Mouse (Mus musculus): ENCODE data around the gene Inka1. TPM values are rescaled to one million over a fixed set of nuclear protein-coding genes. Genes with fewer than 3 reads are reported as not detected.
"Not testable (repeated sequence)": the region's sequence is repeated elsewhere in the genome, so short reads cannot be mapped to it uniquely, and the experiment has no call there.

Inka1 gene
- total RNA-seq (2021) = 10 to 100 TPM; 11.1 to 12.7 TPM
- long read RNA-seq, experiment 1, transcript Inka1-201 (2 exons, 1,025 nt) = major isoform, 15 of 15 reads
- long read RNA-seq, experiment 1, partial matches to known transcripts = 0 of 15 reads
- long read RNA-seq, experiment 1, other reads (novel, unspliced or antisense) = 0 of 15 reads
- long read RNA-seq, experiment 2, transcript Inka1-201 (2 exons, 1,025 nt) = major isoform, 12 of 13 reads
- long read RNA-seq, experiment 2, partial matches to known transcripts = 0 of 13 reads
- long read RNA-seq, experiment 2, other reads (novel, unspliced or antisense) = 0 of 13 reads

DNA sequence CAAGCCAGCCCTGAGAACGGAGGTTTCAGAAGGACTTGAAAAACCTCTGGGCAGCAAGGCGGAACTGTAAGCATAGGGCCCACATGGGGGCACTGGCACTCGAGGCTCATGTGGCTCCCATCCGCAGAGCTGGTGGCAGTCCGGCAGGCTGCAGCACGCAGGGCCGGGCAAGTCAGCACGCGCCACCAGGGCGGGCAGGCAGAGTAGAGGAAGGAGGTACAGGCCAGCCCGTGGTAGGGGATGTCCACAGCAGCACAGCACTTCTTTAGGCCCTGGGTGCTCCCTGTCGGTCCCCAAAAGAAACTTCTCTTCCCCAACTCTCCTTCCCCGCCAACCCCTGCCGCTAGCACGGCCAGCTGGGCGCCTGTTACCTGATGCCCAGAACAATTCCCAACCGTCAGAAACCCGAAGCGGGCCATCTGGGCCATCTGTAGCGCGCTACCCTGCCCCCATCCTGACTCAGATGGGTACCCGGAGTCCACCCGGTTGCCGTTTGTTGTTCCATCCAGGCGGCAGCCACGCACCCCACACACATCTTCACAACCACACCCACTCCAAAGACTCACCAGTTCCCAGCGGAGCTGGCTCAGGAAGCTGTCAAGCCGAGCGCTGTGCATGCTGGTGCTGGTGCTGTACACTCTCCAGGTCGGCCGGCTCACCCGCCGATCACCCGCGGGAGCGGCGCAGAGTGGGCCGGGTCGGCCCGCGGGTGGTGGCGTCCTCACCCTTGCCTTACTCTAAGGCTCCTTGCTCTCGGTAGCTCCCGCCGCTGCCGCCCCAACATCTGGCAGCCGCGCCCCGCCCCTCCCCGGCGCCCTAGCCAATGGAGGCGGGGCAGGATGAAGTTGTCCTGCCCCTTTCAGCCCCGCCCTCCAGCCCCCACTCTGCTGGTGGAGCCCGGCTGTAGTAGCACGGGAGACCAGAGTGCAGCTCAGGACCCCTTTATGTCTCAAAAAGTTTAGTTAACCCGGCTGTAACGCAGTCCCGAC, at the start of gene Inka1:
TSS of gene Inka1 (minus strand) at position 749 of the 989 bp plus-strand sequence.
- peak; percentile 94 to 96 for DNase-seq
- intact Hi-C loops (cut with DNase I) = loop anchor here (1.0 kb wide), 1 partner anchor 22 kb away; no protein-coding TSS in a partner anchor

DNA sequence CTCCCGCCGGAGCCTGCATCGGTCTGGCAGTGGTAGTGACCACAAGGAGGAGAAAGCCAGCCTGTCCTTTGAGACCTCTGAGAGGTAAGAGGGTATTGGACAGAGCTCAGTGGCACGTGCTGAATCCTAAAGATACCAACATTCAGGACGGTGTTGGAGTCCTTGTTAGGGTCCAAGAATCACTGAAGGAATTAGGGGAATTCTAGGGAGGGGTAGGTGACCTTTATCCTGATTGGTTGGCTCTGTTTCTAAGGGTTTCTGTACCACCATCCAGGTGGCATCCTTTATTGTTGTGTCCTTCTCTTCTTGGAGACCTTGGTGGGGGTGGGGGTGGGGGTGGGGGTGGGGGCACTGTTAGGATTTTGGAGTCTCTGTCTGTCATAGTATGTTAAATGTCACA, 46.4 kb upstream of the Inka1 start:
- intact Hi-C loops (cut with DNase I) = no loop called here
- no peak for DNase-seq

DNA sequence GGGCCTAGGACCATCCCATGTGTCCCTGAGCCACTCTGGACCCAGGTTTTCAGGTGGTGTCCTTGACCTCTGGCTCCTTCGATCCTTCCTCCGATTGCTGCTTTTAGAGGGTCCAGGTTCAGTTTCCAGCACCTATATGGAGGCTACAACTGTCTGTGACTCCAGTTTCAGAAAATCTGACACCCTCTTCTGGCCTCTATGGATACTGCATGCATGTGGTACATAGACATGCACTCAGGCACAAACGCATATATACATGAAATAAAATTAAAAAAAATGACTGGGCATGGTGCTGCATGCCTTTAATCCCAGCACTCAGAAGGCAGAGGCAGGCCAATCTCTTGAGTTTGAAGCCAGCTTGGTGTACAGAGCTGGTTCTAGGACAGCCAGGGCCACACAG, 42.2 kb upstream of the Inka1 start:
- DNase-seq = no peak
- intact Hi-C loops (cut with DNase I) = no loop called here

DNA sequence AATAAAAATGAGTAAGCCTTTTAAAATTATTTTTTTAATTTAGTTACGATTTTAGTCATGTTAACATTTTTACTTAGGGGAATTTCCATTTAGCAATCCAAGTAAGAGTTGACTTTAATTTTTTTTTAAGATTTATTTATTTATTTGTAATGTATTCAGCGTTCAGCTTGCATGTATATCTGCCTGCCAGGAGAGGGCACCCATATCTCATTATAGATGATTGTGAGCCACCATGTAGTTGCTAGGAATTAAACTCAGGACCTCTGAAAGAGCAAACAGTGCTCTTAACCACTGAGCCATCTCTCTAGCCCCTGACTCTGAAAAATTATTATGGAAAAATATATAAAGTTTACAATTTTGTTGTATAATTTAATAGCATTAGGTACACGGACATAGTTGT, 40.9 kb upstream of the Inka1 start:
- no peak for DNase-seq
- intact Hi-C loops (cut with DNase I) = no loop called here

DNA sequence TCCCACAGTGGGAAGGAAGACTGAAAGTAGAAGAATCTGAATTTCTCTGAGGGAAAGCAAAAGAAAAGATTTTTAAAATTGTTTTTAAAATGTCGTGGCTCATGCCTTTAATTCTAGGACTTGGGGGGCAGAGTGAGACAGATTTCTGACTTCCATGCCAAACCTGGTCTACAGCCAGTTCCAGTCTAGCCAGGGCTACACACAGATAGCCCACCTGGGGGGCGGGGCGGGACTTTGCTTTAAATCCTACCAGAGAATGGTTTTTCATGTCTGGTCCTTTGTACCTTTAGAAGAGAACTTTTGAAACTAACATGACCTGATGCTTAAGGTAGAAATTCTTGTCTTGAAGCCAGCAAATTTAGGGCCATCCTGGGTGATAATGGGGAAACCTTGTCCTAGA, 37.5 kb upstream of the Inka1 start:
- intact Hi-C loops (cut with DNase I) = no loop called here
- DNase-seq = no peak

DNA sequence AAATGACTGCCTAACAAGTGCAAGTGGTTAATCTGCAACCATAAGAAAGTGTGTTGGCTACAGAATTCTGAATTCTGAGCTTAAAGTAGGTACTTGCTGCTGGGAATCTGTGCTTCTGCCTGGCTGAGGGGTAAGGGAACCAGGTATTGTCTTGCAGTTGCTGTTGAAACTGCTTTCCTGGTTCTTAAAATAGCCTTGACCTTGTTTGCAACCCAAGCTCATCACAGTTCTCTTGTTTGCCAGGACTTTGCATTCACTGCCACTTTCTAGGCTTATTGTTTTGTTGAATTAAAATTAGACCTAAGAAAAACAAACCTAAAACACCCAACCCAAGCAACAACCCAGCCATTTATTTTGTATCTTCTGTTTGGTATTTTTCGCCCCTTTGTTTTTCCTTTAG, 35.1 kb upstream of the Inka1 start:
- peak in 1 of 2 experiments; percentile 10 for DNase-seq
- intact Hi-C loops (cut with DNase I) = no loop called here

DNA sequence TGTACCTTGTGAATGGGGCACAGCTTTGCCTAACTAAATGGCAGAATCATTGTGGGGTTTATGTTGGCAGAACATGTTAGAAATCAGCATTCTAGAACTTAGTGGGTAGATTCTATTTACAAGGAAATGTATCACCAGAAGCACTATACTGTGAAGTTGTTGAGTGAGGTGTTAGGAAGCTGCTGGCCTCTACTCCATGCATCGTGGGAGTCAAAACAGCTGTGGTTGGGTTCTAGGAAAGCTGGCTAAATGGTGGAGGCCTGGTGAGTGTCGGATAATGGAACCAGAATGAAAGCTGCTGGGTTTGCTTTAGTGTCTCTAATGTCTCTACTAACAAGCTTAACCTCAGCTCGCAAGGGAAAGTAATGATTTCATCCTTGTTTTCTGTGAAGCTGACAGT, 31.4 kb upstream of the Inka1 start:
- intact Hi-C loops (cut with DNase I) = no loop called here
- no peak for DNase-seq

DNA sequence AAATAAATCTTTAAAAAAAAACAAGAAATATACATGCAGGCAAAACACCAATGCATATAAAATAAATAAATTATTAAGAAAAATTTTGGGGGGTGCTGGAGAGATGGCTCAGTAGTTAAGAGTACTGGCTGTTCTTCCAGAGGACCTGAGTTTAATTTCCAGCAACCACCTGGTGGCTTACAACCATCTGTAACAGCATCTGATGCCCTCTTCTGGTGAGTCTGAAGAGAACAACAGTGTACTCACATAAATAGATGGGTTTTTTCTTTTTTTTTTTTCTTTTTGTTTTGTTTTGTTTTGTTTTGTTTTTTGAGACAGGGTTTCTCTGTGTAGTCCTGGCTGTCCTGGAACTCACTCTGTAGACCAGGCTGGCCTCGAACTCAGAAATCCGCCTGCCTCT, 27.9 kb upstream of the Inka1 start:
- intact Hi-C loops (cut with DNase I); DNase-seq: not testable (repeated sequence)

DNA sequence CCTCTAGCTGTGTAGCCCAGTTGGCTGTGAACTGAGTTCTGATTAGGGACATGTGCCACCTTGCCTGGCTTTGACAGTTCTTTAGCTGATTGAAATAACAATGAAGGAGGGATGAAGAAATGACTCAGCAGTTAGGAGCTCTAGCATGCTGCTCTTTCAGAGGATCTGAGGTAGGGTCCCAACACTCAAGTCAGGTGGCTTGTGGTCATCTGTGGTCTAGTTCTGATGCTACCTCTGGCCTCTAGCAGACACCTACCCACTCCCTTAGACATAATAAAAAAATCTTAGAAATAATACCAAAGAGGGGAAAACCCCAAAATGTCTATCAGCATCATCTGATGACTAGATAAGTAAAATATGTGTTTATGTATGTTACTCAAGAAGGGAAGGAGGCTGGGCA, 24.7 kb upstream of the Inka1 start:
- intact Hi-C loops (cut with DNase I) = no loop called here
- DNase-seq = no peak

DNA sequence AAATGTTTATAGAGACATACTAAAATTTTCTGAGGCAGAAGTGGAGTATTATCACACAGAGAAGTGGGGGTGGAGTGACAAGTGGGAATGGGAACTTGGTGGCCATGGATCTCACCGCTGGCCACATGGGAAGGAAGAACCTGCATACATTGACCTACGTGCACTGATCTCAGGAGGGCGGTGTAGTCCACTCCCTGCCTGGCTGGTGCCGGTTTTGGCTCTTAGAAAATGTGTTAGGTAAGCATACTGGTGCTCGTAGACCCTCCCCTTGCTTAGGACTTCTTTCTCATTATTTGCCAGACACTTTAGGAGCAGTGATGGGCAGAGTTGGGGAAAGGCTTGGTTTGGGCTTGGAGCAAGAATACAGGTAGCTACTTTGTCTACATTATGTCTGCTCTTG, 22.4 kb upstream of the Inka1 start:
- intact Hi-C loops (cut with DNase I) = no loop called here
- no peak for DNase-seq

DNA sequence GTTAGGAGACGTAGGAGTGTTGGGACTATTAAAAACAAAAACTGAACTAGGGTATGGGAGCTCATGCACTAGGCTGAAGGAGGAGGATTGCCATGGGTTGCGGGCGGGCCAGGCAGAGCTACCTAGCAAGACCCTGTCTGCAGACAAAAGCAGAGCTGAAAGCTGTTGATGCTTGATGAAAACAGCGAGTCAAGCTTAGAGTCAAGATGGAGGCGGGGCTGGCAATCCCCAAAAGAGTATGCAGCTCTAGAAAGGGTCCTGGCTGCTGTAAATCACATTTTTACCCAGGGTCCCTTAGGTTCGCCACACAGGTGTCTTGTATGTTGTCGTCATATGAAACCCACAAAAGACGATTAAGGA, 17.8 kb upstream of the Inka1 start:
- intact Hi-C loops (cut with DNase I) = loop anchor here (5.0 kb wide), 1 partner anchor 49 kb away; the partner anchor contains the start of gene Amigo3
- peak in 1 of 2 experiments; percentile 20 for DNase-seq

DNA sequence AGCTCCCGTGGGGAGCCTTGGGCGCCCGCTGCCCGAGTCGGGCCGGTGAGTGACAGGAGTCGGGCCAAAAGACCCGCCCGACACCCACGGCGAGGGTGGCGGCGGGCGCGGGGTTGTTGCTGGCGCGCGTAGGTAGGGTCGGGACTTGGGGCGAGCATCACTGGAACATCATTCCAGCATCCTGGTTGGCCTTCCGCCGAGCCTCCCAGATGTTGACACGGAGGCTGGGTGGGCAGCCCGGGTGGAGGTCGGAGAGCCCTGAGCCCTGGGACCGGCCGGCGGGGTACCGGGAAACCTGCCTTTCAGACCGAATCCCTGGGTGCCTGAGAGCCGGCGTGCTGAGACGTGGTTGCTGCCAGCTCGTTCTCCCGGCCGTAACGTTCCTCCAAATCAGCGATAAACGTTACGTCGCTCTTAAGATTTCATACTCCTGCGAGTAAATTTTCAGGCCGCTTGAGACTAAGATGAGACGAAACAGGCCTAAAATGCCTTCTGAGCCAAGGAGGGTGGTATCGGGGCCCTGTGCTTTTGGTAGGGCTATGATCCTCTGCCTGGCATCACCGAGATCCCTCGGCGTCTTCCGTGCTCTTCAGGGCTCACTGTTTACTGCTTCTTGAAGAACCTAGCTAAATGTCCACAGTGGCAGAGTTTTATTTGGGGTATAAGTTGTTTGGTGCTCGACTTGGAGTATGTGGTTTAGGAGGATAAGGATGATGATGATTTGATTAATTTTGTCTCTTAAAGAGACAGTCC, 17.3 kb upstream of the Inka1 start:
- peak in 1 of 2 experiments; percentile 61 for DNase-seq
- intact Hi-C loops (cut with DNase I) = loop anchor here (5.0 kb wide), 1 partner anchor 49 kb away; the partner anchor contains the start of gene Amigo3

DNA sequence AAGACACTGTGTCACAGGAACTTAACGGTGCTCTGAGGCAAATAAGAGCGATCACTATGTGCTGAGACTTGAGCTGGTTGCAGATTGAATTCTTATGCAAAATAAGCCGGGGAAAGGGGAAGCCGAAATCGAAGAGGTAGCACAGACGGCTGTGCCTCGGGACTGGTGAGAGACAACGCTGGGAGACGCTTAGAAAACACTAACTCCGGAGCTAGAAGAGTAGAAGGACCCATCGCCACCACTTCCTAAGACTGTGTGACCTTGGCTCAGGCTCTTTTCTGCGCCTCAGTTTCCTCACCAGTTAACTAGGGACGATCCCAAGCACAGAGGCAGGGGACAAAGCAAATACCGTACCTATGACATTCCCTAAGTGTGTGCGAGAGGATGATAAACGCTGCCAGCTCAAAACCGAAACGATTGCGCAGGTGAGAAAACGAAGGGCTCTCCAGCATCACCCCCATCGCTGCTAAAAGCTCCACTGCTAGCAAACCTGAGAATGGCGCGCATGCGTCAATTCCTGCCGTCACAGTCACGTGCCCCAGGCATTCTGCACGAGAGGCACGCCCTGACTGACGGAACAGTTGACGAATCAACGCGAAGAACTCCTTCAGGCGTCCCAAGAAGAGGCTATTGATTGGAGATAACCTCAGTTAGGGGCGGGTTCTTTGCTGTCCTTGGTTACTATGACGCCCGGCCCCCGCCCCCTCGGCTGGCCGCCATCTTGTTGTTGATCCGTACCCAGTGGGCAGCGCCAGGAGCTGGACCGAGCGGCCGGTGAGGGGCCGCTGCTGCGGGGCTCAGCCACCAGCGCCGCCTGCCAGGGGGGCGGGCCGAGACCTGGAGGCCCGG, 16.5 kb upstream of the Inka1 start, which contains the start of gene Ip6k1:
TSS of gene Ip6k1 (plus strand) at position 580 of the 849 bp plus-strand sequence.
- intact Hi-C loops (cut with DNase I) = loop anchor here (5.0 kb wide), 1 partner anchor 50 kb away; the partner anchor contains the start of gene Amigo3
- DNase-seq = peak; percentile 100

DNA sequence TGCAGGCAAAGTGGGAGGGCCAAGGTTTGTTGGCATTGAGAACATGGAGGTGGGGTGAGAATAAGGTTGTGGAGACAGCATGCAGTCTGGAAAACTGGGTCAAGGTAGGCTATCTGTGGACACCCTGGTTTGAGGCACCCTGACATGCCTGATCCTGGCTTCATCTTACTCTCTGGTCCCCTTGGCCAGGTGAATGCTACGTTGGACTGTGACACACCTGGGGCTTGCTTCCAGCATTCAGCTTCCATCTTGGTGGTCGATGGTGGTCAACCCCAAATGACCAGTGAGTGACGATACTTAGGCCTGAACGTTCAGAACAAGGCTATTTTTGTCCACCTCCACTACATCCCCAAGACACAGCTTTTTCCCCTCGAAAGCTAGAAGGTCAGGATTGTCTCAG, 10.4 kb upstream of the Inka1 start, which contains the start of gene Gm20662:
TSS of gene Gm20662 (plus strand) at position 301 of the 400 bp plus-strand sequence.
- intact Hi-C loops (cut with DNase I) = no loop called here
- DNase-seq = no peak

DNA sequence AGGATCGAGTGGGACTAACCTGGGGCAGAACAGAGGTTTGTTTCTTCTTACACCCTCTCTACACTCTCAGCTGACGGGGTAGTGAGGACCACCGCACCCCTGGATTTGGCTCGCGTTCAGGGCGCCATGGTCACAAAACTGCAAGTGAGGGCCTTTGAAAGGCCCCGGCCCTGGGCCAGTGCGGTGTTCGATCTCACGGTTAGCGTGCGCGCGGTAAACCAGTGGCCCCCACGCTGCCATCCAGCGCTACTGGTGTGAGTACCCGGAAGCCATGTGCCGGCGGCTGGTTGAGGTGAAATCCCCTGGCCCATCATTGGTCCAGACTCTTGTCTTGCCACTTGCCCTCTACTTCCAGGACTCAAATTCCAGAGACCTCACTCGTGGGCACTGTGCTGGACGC, 9.8 kb upstream of the Inka1 start:
- DNase-seq = no peak
- intact Hi-C loops (cut with DNase I) = no loop called here

DNA sequence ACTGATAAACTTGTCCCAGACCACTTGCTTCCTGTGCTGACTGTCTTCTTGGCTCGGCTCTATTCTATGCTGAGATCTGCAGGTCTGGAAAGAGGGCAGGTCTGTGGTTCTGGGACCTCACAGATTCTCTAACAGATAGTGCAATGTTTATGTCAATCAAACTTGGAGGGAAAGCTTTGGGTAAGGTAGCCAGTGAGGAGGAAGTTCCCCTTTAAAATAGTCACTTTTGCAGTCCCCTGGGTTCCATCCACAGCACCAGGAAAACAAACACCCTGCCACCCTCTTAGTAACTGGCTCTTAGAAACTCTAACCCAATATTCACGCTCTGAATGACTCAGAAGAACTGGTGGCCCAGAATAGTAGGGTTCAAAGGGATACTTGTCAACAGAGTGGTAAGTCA, 8.8 kb upstream of the Inka1 start:
- no peak for DNase-seq
- intact Hi-C loops (cut with DNase I) = no loop called here

DNA sequence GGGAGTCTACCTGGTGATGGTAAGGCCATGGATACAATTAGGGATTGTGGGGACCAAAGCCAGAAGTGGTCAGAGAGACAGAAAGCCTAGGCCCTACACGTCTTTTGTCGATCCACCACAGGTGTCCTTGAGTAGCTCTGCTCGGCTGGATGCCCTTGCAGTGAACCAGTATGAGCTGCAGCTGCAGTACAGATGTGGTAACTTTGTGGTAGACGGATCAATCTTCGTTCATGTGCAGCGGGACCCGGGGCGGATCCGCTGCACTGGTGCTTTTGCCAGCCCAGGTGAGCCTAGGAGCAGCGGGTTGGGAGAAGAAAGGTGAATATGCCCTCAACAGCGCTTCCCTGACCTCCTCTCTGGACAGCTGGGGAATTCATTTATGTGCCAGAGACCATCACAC, 7.3 kb upstream of the Inka1 start:
- no peak for DNase-seq
- intact Hi-C loops (cut with DNase I) = no loop called here

DNA sequence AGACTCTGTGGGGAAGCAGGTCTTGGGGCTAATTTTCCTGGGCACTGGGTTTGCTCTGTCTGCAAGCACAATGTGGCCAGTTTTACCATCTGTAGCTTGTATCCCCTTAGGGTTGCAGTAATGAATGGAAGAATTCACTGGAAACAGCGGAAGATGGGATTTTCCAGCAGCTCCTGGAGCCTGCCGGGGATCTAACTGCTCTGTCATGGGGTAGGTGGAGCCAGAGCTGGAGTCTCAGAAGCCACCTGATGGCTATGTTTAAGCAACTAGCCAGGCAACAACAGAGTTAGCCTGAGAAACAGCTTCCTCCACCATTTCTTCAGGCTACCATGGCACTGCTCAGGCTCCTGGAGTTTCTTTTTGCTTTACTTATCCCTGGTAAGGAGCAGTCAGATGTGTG, 6.5 kb upstream of the Inka1 start, which contains the start of gene Cdhr4:
TSS of gene Cdhr4 (plus strand) at position 301 of the 400 bp plus-strand sequence.
- DNase-seq = no peak
- intact Hi-C loops (cut with DNase I) = no loop called here

DNA sequence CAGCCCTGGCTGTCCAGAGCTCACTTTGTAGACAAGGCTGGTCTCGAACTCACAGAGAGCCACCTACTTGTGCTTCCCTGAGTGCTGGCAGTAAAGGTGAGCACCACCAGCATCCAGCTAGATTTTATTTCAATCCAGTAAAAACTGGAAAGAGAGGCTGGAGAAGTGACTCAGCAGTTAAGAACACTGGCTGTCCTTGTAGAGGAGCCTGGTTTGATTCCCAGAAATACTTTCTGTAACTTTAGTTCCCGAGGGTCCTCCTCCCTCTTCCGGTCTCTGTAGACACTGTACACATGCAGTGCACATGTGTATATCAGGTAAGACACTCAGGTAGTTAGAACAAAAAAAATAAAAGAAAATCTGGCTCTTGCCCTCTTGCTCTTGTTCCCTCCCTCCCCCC, 2.3 kb upstream of the Inka1 start:
- intact Hi-C loops (cut with DNase I) = no loop called here
- DNase-seq = no peak
